Mouse (Mus musculus): Measurements from ENCODE around the gene Hmg20a.

GRCm38 (mm10) chr9:56463046-56463445 lies 44.6 kb downstream of the Hmg20a start:
- TF ChIP-seq EP300 (IDR thresholded peaks at IDR 0.05; ENCODE audit: insufficient read depth, low read depth, low read length) (no peak), POLR2A (IDR thresholded peaks at IDR 0.05; ENCODE audit: insufficient read depth, low read length) (no peak), CTCF (IDR thresholded peaks at IDR 0.05; ENCODE audit: low read depth, low read length) (no peak)

All from ES-Bruce4 (cell line).